Mouse (Mus musculus) spleen, postnatal 14 days (tissue): ENCODE results near the gene Gm43517.

Source experiments
- DNase-seq, 2 experiments: peaks; one replicate each; pipeline ENCODE4 v3.0.0; 2021 to 2022; ENCODE audit warnings: low spot score in 2 of 2

Gm43517 gene

DNA sequence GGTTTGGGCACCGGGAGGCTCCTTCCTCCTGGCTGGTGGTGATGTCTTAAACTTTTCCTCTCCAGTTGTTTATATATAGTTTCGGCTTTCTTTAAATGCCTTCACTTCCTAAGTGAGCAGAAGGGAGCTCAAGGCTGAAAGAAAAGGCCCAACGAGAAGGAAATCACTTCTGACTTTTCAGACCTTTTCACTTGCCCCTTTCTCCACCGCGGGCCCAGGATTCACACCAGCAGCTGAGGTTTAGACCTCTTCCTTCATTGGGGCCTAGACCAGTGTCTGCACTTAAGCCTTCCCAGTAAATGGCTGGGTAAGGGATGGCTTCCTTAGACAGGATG lies 16.8 kb downstream of the Gm43517 start:
- DNase-seq, result no peak

DNA sequence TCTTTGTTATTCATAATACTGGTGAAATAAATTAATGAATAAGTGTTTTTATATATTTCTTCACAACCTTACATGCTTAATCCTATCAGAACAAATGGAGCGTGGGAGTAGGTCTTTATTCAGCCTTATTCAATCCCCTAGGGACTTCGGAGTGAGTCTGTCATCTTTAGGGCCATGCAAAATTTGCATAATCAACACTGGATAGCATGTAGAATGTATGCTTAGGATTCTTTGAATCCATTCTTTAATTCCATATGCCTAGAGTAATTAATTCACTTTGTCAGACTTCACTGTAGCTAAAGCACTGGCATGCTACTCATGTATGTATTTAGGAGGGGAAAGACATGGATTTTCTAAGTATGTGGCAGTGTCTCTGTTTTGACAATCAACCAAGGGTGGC lies 24.9 kb downstream of the Gm43517 start:
- DNase-seq, result no peak

DNA sequence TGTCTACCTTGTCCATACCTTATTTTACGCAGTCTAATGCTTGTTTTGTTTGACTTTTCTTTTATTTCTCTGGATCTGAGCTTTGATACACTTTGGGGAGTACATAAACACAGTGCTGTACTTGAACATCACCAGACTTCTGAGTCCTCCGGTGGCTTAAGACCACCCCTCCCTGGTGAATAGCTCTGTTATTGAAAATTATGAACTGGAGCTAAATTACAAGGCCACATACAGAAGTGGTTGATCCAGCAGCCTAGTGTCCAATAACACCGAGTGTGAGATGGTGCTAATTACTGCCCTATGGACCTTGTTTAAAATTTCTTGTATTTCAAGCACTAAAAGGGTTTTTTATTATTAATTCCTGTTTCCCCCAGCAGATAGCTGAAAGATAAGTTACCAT lies 33.0 kb downstream of the Gm43517 start:
- no peak for DNase-seq
